Mouse (Mus musculus) embryonic facial prominence, embryonic 14.5 days (tissue): ENCODE results near the gene Acsbg2. TPM values are rescaled to one million over a fixed set of nuclear protein-coding genes. Genes with fewer than 3 reads are reported as not detected.

Source experiments
- ATAC-seq: fragments of 200-750 bp; cut with Nextera tagmentation; 2 replicates; pipeline ENCODE4 v1.8.0; 2017; ENCODE audit warnings: low read depth, moderate number of reproducible peaks, moderate TSS enrichment
- DNase-seq: peaks from one replicate; pipeline ENCODE4 v3.0.0-alpha.2; 2015; ENCODE audit warnings: low spot score
- H3K27ac ChIP-seq: fragments of 300-500 bp; sonication (generic); replicated peaks from 2 replicates; pipeline ENCODE4 v1.5.1; 2014; ENCODE audit warnings: low read depth, mild to moderate bottlenecking, low read length, moderate library complexity
- H3K27me3 ChIP-seq: fragments of 300-500 bp; sonication (generic); replicated peaks from 2 replicates; pipeline ENCODE4 v1.6.1; 2014; ENCODE audit warnings: low read length; ENCODE audit not compliant: control insufficient read depth, insufficient read depth
- H3K36me3 ChIP-seq: fragments of 300-500 bp; sonication (generic); 2 replicates; pipeline ENCODE4 v1.6.1; 2014; ENCODE audit warnings: low read length, mixed read lengths; ENCODE audit not compliant: control insufficient read depth, insufficient read depth
- H3K4me1 ChIP-seq: fragments of 300-500 bp; sonication (generic); 2 replicates; pipeline ENCODE4 v1.6.1; 2014; ENCODE audit warnings: antibody characterized with exemption, low read length; ENCODE audit not compliant: control insufficient read depth, insufficient read depth
- H3K4me2 ChIP-seq: fragments of 300-500 bp; sonication (generic); 2 replicates; pipeline ENCODE4 v1.6.1; 2014; ENCODE audit warnings: low read depth, mild to moderate bottlenecking, low read length, moderate library complexity, mixed read lengths
- H3K4me3 ChIP-seq: fragments of 300-500 bp; sonication (generic); 2 replicates; pipeline ENCODE4 v1.5.1; 2014; ENCODE audit warnings: low read depth, mild to moderate bottlenecking, low read length
- H3K9ac ChIP-seq: fragments of 300-500 bp; sonication (generic); 2 replicates; pipeline ENCODE4 v1.6.1; 2014; ENCODE audit warnings: low read depth, mild to moderate bottlenecking, low read length, moderate library complexity, mixed read lengths
- H3K9me3 ChIP-seq: fragments of 300-500 bp; sonication (generic); 2 replicates; pipeline ENCODE4 v1.6.1; 2016; ENCODE audit warnings: low read length; ENCODE audit not compliant: control insufficient read depth
- WGBS: fragments of 180-500 bp; shearing (Covaris S2); extraction: QIAGEN DNeasy Blood & Tissue Kit; methylation state at CpG from one replicate; pipeline ENCODE4 v1.1.7; 2014; 5-methylcytosine and 5-hydroxymethylcytosine counted together
- polyA plus RNA-seq: library from polyadenylated mRNA; unstranded; fragments of >200 nt; fragmentation: Nextera tagmentation; extraction: Ambion mirVana; gene quantifications from 2 replicates; pipeline ENCODE4 v1.2.1, GENCODE M21; 2014

Gene Acsbg2
- polyA plus RNA-seq, 1 experiment from 2014 or later = not detected

GRCm38 (mm10) chr17:56869481-56869977 lies 4.7 kb downstream of the Acsbg2 start:
- Histone ChIP-seq H3K27me3 (no peaks in the 10 kb centered on the region), H3K9me3 (peaks cover 11% of the 10 kb centered on the region), H3K9ac (no peak overlapping the region), H3K27ac (no peak overlapping the region), H3K4me3 (no peak overlapping the region), H3K4me2 (no peak overlapping the region), H3K4me1 (no peaks in the 10 kb centered on the region), H3K36me3 (no peaks in the 10 kb centered on the region)
- no peak for DNase-seq
- ATAC-seq = no peak
- WGBS = 46% methylated on average over 9 of the region's 9 CpGs

GRCm38 (mm10) chr17:56866071-56866470 lies 8.2 kb downstream of the Acsbg2 start:
- H3K9ac ChIP-seq = no peak overlapping the region
- ATAC-seq (no peak), DNase-seq (no peak)
- peaks cover 11% of the 10 kb centered on the region for H3K9me3 ChIP-seq
- no peaks in the 10 kb centered on the region for H3K4me1 ChIP-seq
- H3K27ac ChIP-seq = no peak overlapping the region
- no peaks in the 10 kb centered on the region for H3K27me3 ChIP-seq
- H3K4me2 ChIP-seq = no peak overlapping the region
- WGBS = 76% methylated on average over 7 of the region's 7 CpGs
- no peaks in the 10 kb centered on the region for H3K36me3 ChIP-seq
- H3K4me3 ChIP-seq = no peak overlapping the region

- WGBS = 49% methylated on average over 3 of the region's 3 CpGs
- no peaks in the 10 kb centered on the region for H3K4me1 ChIP-seq
- no peak overlapping the region for H3K27ac ChIP-seq
- H3K36me3 ChIP-seq = no peaks in the 10 kb centered on the region
- H3K4me2 ChIP-seq = no peak overlapping the region
- H3K4me3 ChIP-seq = no peak overlapping the region
- H3K9me3 ChIP-seq = no peaks in the 10 kb centered on the region
- H3K9ac ChIP-seq = no peak overlapping the region
- H3K27me3 ChIP-seq = no peaks in the 10 kb centered on the region
- DNase-seq = no peak
- no peak for ATAC-seq
These were observed 13.1 kb downstream of the Acsbg2 start for GRCm38 (mm10) chr17:56861197-56861596.

- H3K27ac ChIP-seq = no peak overlapping the region
- H3K36me3 ChIP-seq = no peaks in the 10 kb centered on the region
- no peak overlapping the region for H3K9ac ChIP-seq
- 43% methylated on average over 7 of the region's 7 CpGs for WGBS
- no peak overlapping the region for H3K4me3 ChIP-seq
- ATAC-seq = peak; percentile 48; the same call in 1 of the 2 replicates
- H3K27me3 ChIP-seq = no peaks in the 10 kb centered on the region
- H3K4me1 ChIP-seq = no peaks in the 10 kb centered on the region
- H3K4me2 ChIP-seq = no peak overlapping the region
- H3K9me3 ChIP-seq = no peaks in the 10 kb centered on the region
- DNase-seq = peak; percentile 51
These were observed 15.3 kb downstream of the Acsbg2 start for GRCm38 (mm10) chr17:56858922-56859321.

DNA sequence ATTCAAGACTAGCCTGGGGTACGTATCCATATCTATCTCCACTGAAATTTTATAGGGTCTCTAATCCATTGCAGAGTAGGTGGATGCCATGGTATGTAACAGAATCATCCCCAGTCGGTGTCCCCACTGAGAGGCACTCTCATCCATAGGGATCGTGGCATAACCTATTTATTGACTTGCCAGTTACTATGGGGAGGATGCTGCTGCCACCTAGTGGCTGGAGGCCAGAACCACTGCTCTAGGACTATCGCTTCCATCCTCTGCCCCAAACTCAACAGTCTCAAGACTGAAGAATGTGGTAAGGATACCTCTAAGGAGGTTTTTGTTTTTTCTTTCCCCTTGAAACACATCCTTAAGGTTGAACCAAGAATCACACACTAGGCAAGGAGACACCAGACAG lies 16.0 kb downstream of the Acsbg2 start:
- WGBS = 49% methylated on average over 4 of the region's 4 CpGs
- H3K27ac ChIP-seq = no peak overlapping the region
- DNase-seq = peak; percentile 50

DNA sequence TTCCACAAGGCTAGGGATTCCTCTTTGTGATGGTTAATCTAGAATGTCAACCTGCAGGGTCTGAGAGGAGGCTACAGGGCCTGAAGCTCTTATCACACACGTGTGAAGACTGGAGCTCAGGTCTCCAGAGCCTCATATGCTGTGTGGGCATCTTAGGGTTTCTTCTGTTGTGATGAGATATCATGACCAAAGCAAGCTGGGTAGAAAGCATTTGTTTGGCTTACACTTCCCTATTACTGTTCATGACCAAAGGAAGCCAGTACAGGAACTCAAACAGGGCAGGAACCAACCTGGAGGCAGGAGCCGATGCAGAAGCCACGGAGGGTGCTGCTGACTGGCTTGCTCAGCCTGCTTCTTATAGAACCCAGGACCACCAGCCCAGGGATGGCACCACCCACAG lies 18.8 kb downstream of the Acsbg2 start:
- DNase-seq (no peak), ATAC-seq (no peak)
- WGBS = 80% methylated on average over 2 of the region's 3 CpGs
- Histone ChIP-seq H3K4me3 (no peak overlapping the region), H3K27me3 (no peaks in the 10 kb centered on the region), H3K4me1 (no peaks in the 10 kb centered on the region), H3K36me3 (no peaks in the 10 kb centered on the region), H3K4me2 (no peak overlapping the region), H3K9ac (no peak overlapping the region), H3K9me3 (no peaks in the 10 kb centered on the region), H3K27ac (no peak overlapping the region)

More for the DNA sequence above, 16.0 kb downstream of the Acsbg2 start:
- ATAC-seq = 0 out of 2 replicates have a peak, but pooled peaks have one; percentile 26
- no peak overlapping the region for H3K4me3 ChIP-seq
- no peaks in the 10 kb centered on the region for H3K4me1 ChIP-seq
- H3K27me3 ChIP-seq = no peaks in the 10 kb centered on the region
- no peak overlapping the region for H3K4me2 ChIP-seq
- H3K36me3 ChIP-seq = no peaks in the 10 kb centered on the region
- no peaks in the 10 kb centered on the region for H3K9me3 ChIP-seq
- no peak overlapping the region for H3K9ac ChIP-seq

- Histone ChIP-seq H3K4me3 (no peak overlapping the region), H3K27ac (no peak overlapping the region), H3K9me3 (no peaks in the 10 kb centered on the region), H3K27me3 (no peaks in the 10 kb centered on the region), H3K9ac (no peak overlapping the region), H3K4me2 (no peak overlapping the region), H3K4me1 (no peaks in the 10 kb centered on the region), H3K36me3 (no peaks in the 10 kb centered on the region)
- ATAC-seq = no peak
- WGBS = 77% methylated on average over 3 of the region's 3 CpGs
- DNase-seq = no peak
These were observed 23.1 kb downstream of the Acsbg2 start for GRCm38 (mm10) chr17:56851167-56851566.

DNA sequence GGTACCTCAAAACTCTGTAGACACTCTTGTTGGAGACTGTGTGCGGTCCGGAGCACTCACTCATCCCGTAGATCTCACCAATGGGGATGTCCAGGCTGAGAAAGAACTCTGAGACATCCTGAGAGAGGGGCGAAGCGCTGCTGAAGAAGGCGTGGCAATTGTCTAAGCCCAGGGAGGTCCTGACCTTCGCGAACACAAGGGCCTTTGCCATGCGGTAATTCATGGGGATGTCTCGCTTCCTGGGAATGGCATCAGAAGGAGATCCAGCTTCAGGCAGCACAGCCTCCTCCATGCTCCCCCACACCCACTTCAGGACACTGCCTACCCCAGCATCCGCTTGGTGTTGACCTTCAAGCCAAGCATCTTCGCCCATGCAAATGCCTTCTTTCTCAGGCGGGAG lies 24.5 kb downstream of the Acsbg2 start:
- DNase-seq (no peak), ATAC-seq (no peak)
- H3K4me3 ChIP-seq = no peak overlapping the region
- no peaks in the 10 kb centered on the region for H3K27me3 ChIP-seq
- no peak overlapping the region for H3K27ac ChIP-seq
- H3K4me2 ChIP-seq = no peak overlapping the region
- H3K9ac ChIP-seq = no peak overlapping the region
- H3K4me1 ChIP-seq = no peaks in the 10 kb centered on the region
- no peaks in the 10 kb centered on the region for H3K36me3 ChIP-seq
- H3K9me3 ChIP-seq = no peaks in the 10 kb centered on the region
- 85% methylated on average over 13 of the region's 13 CpGs for WGBS

- H3K36me3 ChIP-seq = no peaks in the 10 kb centered on the region
- ATAC-seq = no peak
- H3K27ac ChIP-seq = no peak overlapping the region
- H3K4me3 ChIP-seq = no peak overlapping the region
- 82% methylated on average over 5 of the region's 5 CpGs for WGBS
- H3K4me1 ChIP-seq = no peaks in the 10 kb centered on the region
- no peaks in the 10 kb centered on the region for H3K9me3 ChIP-seq
- no peak overlapping the region for H3K4me2 ChIP-seq
- no peaks in the 10 kb centered on the region for H3K27me3 ChIP-seq
- no peak for DNase-seq
- H3K9ac ChIP-seq = no peak overlapping the region
These were observed 25.5 kb downstream of the Acsbg2 start for GRCm38 (mm10) chr17:56848785-56849184.
